Mouse (Mus musculus) urinary bladder, postnatal 10 days (tissue): ENCODE results near the gene Dad1.

ENCODE experiments used
- DNase-seq: peaks from one replicate; pipeline ENCODE4 v3.0.0; 2022; ENCODE audit warnings: low spot score

The Dad1 gene

GRCm38 (mm10) chr14:54224484-54225467 is 29.1 kb downstream of the Dad1 start:
- no peak for DNase-seq

GRCm38 (mm10) chr14:54224064-54224417 is 29.9 kb downstream of the Dad1 start:
- DNase-seq, result no peak

GRCm38 (mm10) chr14:54223315-54224063 is 30.4 kb downstream of the Dad1 start:
- no peak for DNase-seq

GRCm38 (mm10) chr14:54222289-54222727 is 31.6 kb downstream of the Dad1 start:
- DNase-seq, result no peak

GRCm38 (mm10) chr14:54221641-54222040 is 32.3 kb downstream of the Dad1 start:
- no peak for DNase-seq

GRCm38 (mm10) chr14:54220726-54221494 is 33.0 kb downstream of the Dad1 start:
- DNase-seq, result no peak

GRCm38 (mm10) chr14:54219849-54220248 is 34.1 kb downstream of the Dad1 start:
- DNase-seq, result no peak

GRCm38 (mm10) chr14:54219256-54219655 is 34.6 kb downstream of the Dad1 start:
- DNase-seq, result no peak

- no peak for DNase-seq
Measured at GRCm38 (mm10) chr14:54218721-54219120, 35.2 kb downstream of the Dad1 start.

GRCm38 (mm10) chr14:54218233-54218632 is 35.7 kb downstream of the Dad1 start:
- DNase-seq, result no peak

GRCm38 (mm10) chr14:54216126-54216525 is 37.8 kb downstream of the Dad1 start:
- no peak for DNase-seq

- no peak for DNase-seq
Measured at GRCm38 (mm10) chr14:54214901-54215300, 39.0 kb downstream of the Dad1 start.

- DNase-seq, result no peak
Measured at GRCm38 (mm10) chr14:54214477-54214876, 39.4 kb downstream of the Dad1 start.

- DNase-seq, result no peak
Measured at GRCm38 (mm10) chr14:54213734-54214133, 40.2 kb downstream of the Dad1 start.

- DNase-seq, result no peak
Measured at GRCm38 (mm10) chr14:54211755-54212154, 42.1 kb downstream of the Dad1 start.

GRCm38 (mm10) chr14:54211199-54211598 is 42.7 kb downstream of the Dad1 start:
- DNase-seq, result no peak

- DNase-seq, result no peak
Measured at GRCm38 (mm10) chr14:54210401-54210800, 43.5 kb downstream of the Dad1 start.

GRCm38 (mm10) chr14:54209932-54210331 is 44.0 kb downstream of the Dad1 start:
- DNase-seq, result no peak

GRCm38 (mm10) chr14:54208741-54209140 is 45.2 kb downstream of the Dad1 start:
- no peak for DNase-seq

GRCm38 (mm10) chr14:54207924-54208323 is 46.0 kb downstream of the Dad1 start:
- no peak for DNase-seq

- DNase-seq, result no peak
Measured at GRCm38 (mm10) chr14:54206750-54207550, 47.0 kb downstream of the Dad1 start.
